Mouse (Mus musculus) olfactory bulb, adult 2 months (tissue): ENCODE results near the gene Slc39a1. TPM values are rescaled to one million over a fixed set of nuclear protein-coding genes. Genes with fewer than 3 reads are reported as not detected.
"Not testable (repeated sequence)": the region's sequence is repeated elsewhere in the genome, so short reads cannot be mapped to it uniquely, and the experiment has no call there.

ENCODE experiments used
- H3K27ac ChIP-seq: fragments of 200-500 bp; 2 replicates; pipeline ENCODE4 v1.5.1; 2012; ENCODE audit warnings: low read depth, low read length; ENCODE audit not compliant: insufficient read depth
- H3K4me1 ChIP-seq: fragments of 200-500 bp; 2 replicates; pipeline ENCODE4 v1.6.1; 2012; ENCODE audit warnings: low read length; ENCODE audit not compliant: control insufficient read depth, insufficient read depth
- H3K4me3 ChIP-seq: fragments of 200-500 bp; 2 replicates; pipeline ENCODE4 v1.5.1; 2012; ENCODE audit warnings: mild to moderate bottlenecking, low read depth, low read length, moderate library complexity; ENCODE audit not compliant: insufficient read depth
- CTCF ChIP-seq: fragments of 200-500 bp; IDR thresholded peaks from 2 replicates; pipeline ENCODE4 v1.5.1; 2012; ENCODE audit warnings: low read depth, mild to moderate bottlenecking, low read length, moderate library complexity; ENCODE audit not compliant: insufficient read depth
- POLR2A ChIP-seq: fragments of 200-500 bp; IDR thresholded peaks from 2 replicates; pipeline ENCODE4 v1.6.1; 2012; ENCODE audit warnings: mild to moderate bottlenecking, low read depth, low read length, moderate library complexity; ENCODE audit not compliant: insufficient read depth
- WGBS: fragments of 180-500 bp; shearing (Covaris S2); methylation state at CpG from one replicate; pipeline ENCODE4 v1.1.7; 2018; 5-methylcytosine and 5-hydroxymethylcytosine counted together
- polyA plus RNA-seq: library from polyadenylated mRNA; stranded (reverse); fragments of >200 nt; gene quantifications from 2 replicates; pipeline ENCODE4 v1.2.4, GENCODE M21; 2012; ENCODE audit warnings: low replicate concordance; ENCODE audit not compliant: missing spikeins, insufficient read depth, insufficient read length

Gene Slc39a1
- polyA plus RNA-seq, 1 experiment, result not detected

DNA sequence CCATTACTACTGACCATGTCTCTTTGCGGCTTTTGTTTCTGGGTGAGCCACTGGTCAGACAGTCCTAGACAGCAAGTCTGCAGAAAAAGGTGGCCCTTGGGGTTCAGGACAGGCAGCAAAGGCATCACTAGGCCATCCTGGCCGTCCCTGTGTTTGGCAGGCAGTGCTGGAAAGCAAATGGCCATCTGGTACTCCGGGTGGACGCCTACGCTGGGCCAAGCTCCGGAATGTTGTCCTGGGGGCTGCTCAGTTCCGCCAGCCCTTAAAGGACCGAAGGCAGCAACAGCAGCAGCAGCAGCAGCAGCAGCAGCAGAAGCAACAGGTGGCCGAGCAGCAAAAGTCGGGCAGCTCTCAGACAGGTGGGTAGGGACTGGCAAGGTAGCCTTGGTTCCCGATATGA, 27.3 kb downstream of the Slc39a1 start:
- no peak for TF ChIP-seq POLR2A
- no peak for TF ChIP-seq CTCF
- WGBS, result 92% methylated on average over 11 of the region's 11 CpGs
- no peak overlapping the region for H3K4me3 ChIP-seq
- no peak overlapping the region for H3K27ac ChIP-seq
- H3K4me1 ChIP-seq, result peaks cover 7% of the 10 kb centered on the region; the same call in 1 of the 2 replicates

DNA sequence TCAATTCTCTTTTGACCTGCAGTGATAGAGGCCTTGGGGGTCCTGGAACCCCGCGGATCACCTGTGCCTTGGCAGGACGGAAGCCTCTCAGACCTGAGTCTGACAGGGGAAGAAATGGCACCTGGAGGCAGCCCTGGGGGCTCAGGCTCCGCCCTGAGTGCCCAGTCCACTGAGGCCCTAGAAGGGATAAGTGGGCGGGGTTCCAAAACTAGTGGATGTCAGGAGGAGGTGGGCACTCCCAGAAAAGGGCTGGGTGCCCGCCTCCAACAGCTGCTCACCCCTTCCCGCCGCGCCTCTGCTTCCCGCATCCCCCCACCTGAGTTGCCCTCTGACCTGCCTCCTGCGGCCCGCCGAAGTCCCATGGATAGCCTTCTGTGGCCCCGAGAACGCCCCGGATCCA, 28.9 kb downstream of the Slc39a1 start:
- Histone ChIP-seq H3K4me1 (peaks cover 3% of the 10 kb centered on the region; the same call in 1 of the 2 replicates), H3K4me3 (no peak overlapping the region), H3K27ac (no peak overlapping the region)
- 60% methylated on average over 16 of the region's 16 CpGs for WGBS
- no peak for TF ChIP-seq POLR2A
- no peak for TF ChIP-seq CTCF

DNA sequence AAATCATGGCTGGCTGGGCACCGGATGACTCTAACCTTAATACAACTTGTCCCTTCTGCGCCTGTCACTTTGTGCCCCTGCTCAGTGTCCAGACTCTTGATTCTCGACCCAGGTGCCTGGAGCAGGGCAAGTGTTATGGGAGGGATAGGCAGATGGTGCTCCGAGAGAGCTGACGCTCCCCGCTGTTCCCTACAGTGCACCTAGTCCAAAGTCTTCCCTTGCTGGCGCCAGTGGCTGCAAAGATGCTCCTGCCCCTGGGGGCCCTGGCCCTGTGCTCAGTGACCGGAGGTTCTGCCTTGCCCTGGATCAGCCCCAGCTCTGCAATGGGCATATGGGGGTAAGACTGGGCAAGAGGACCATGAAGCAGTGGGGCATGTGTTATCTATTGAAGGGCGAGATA, 29.8 kb downstream of the Slc39a1 start:
- no peak overlapping the region for H3K27ac ChIP-seq
- TF ChIP-seq CTCF (no peak), POLR2A (no peak)
- no peak overlapping the region for H3K4me3 ChIP-seq
- H3K4me1 ChIP-seq, result no peaks in the 10 kb centered on the region
- WGBS, result 90% methylated on average over 9 of the region's 9 CpGs

DNA sequence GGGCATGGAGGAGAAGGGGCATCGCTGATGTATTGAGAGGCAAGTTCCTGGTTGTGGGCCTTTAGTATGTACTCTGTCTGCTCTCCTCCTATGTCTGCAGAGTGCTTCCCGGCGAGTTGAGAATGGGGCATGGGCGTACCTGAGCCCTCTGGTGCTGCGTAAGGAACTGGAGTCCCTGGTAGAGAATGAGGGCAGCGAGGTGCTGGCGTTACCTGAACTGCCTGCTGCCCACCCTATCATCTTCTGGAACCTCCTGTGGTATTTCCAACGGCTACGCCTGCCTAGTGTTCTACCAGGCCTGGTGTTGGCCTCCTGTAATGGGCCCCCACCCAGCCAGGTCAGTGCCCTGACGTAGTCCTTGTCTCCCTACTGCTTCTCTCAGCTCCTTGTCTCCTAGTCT, 30.2 kb downstream of the Slc39a1 start:
- Histone ChIP-seq H3K27ac (no peak overlapping the region), H3K4me3 (no peak overlapping the region), H3K4me1 (no peaks in the 10 kb centered on the region)
- WGBS, result 97% methylated on average over 10 of the region's 10 CpGs
- TF ChIP-seq CTCF (no peak), POLR2A (no peak)

DNA sequence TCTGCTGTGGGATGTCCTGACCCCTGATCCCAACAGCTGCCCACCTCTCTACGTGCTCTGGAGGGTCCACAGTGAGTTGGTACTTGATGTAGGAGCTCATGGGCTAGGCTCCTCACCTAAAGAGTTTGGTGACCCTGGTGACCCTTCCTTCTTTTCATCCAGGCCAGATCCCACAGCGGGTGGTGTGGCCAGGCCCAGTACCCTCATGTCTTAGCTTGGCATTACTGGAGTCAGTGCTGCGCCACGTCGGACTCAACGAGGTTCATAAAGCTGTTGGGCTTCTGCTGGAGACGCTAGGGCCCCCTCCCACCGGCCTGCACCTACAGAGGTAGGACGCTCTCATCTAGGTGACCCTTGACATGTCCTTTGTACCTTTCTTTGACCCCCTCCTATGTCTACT, 31.2 kb downstream of the Slc39a1 start:
- H3K4me3 ChIP-seq, result no peak overlapping the region
- no peaks in the 10 kb centered on the region for H3K4me1 ChIP-seq
- WGBS, result 92% methylated on average over 9 of the region's 9 CpGs
- H3K27ac ChIP-seq, result no peak overlapping the region
- TF ChIP-seq CTCF, result no peak
- TF ChIP-seq POLR2A, result no peak

DNA sequence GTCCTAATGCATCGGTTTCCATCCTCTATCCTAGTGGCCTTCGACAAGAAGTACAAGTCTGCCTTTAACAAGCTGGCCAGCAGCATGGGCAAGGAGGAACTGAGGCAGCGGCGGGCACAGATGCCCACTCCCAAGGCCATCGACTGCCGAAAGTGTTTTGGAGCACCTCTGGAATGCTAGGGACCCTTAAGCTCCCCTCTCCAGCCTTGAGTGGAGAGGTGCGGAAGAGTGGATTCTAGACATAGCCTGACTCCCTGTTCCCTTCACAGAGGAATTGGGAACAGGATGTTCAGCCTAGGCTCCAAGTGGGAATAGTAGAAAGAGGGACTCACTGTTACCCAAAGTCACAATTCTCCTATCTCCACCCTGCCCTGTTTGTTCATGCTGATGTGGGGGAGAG, 31.8 kb downstream of the Slc39a1 start:
- TF ChIP-seq CTCF (no peak), POLR2A (no peak)
- Histone ChIP-seq H3K4me1 (no peaks in the 10 kb centered on the region), H3K4me3 (no peak overlapping the region), H3K27ac (no peak overlapping the region)
- 97% methylated on average over 7 of the region's 7 CpGs for WGBS

DNA sequence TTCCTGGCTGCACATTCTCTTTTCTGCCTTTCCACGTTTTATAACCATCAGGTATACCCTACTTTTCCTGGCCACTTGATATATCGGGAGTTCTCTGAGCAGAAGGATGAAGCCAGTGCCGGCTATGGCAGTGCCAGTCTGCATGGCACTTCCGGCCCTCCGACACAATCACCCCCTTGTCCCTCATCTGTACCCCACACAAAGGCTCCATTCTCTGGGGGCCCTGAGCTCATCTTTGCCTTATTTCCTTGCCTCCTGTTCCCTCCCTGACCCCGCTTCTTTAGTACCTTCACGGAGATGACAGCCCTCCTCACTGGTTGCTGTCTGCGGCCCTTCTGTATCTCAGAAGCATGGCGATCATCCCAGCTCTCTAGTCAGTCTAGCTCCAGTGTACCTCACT, 32.7 kb downstream of the Slc39a1 start:
- 78% methylated on average over 9 of the region's 9 CpGs for WGBS
- TF ChIP-seq CTCF (no peak), POLR2A (no peak)
- Histone ChIP-seq H3K27ac (peak overlapping the region; percentile 56; the same call in 1 of the 2 replicates), H3K4me3 (no peak overlapping the region), H3K4me1 (no peaks in the 10 kb centered on the region)

DNA sequence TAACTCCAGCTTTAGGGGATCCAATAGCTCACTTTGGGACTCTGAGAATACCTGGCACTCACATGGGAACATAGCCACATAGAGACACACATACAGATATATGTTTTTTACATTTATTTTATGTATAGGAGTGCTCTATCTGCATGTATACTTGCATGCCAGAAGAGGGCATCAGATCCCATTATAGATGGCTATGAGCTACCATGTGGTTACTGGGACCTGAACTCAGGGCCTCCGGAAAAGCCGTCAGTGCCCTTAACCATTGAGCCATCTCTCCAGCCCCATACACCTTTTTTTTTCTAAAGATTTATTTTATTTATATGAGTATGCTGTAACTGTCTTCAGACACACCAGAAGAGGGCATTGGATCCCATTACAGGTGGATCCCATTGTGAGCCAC, 36.2 kb downstream of the Slc39a1 start:
- H3K27ac ChIP-seq, result no peak overlapping the region
- H3K4me3 ChIP-seq, result no peak overlapping the region
- TF ChIP-seq POLR2A (no peak), CTCF (no peak)
- no peaks in the 10 kb centered on the region for H3K4me1 ChIP-seq
- WGBS, result 96% methylated on average over 2 of the region's 2 CpGs

DNA sequence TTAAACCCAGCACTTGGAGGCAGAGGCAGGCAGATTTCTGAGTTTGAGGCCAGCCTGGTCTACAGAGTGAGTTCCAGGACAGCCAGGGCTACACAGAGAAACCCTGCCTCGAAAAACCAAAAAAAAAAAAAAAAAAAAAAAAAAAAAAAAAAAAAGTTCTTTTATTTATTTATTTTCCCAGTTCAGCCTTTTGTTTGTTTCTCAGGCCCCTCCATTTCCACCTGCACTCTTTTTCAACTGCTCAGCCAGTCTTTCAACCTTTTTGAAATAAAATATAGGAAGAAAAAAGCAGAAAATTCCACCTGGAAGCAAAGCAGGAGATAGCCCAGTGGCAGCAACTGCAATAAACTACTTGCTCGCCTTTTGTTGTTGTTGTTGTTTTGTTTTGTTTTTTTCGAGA, 41.4 kb downstream of the Slc39a1 start:
- 60% methylated on average over 3 of the region's 3 CpGs for WGBS
- not testable (repeated sequence) for H3K4me3 ChIP-seq, H3K4me1 ChIP-seq, H3K27ac ChIP-seq

DNA sequence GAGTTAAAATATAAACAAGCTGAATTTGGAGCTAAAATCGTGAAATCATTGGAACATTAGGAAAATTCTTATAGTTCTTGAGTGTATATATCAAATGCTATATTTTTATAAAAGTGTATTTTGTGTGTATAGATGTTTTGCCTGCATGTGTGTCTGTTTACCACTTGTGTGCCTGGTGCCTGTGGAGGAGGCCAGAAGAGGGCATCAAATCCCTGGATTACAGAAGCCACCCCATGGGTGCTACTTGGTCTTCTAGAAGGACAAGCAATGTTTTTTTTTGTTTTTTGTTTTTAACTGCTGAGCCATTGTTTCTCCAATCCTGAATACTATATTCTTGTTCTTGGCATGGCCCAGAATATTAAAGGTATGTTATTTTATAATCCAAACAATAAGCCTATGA, 42.6 kb downstream of the Slc39a1 start:
- TF ChIP-seq POLR2A (no peak), CTCF (no peak)
- no peak overlapping the region for H3K4me3 ChIP-seq
- H3K27ac ChIP-seq, result no peak overlapping the region
- no peaks in the 10 kb centered on the region for H3K4me1 ChIP-seq
- 83% methylated on average over 1 of the region's 1 CpGs for WGBS

DNA sequence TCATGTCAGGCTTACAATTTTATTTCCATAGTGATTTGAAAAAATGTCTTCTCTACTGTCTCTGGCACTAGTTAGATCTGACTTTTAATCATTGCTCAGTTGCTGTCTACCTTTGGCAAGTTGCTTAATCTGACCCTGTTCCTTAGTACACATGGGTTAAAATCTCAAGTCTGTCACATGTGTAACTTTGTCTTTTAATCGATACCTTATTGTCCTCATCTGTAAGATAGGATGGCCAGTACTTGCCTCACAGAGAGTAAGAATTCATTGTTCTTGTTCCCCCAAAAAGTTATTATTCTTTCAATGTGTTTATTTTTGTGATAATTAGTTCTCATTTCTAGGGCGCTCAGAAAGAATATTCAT, 44.0 kb downstream of the Slc39a1 start:
- WGBS, result 35% methylated on average over 2 of the region's 2 CpGs
- no peaks in the 10 kb centered on the region for H3K4me1 ChIP-seq
- no peak overlapping the region for H3K27ac ChIP-seq
- TF ChIP-seq POLR2A (no peak), CTCF (no peak)
- no peak overlapping the region for H3K4me3 ChIP-seq
